Mouse (Mus musculus) gonadal fat pad, adult 2 months (tissue): ENCODE measurements at regions not wholly inside any gene's neighbourhood (a gene's known extent, or its start where the extent isn't known, plus 50 kb on each side); places are given as distances from the start of the nearest gene placed in this dataset.

Experiments used
- DNase-seq: peaks from one replicate; pipeline ENCODE4 v3.0.0-alpha.2; 2012; ENCODE audit warnings: low read depth

DNA sequence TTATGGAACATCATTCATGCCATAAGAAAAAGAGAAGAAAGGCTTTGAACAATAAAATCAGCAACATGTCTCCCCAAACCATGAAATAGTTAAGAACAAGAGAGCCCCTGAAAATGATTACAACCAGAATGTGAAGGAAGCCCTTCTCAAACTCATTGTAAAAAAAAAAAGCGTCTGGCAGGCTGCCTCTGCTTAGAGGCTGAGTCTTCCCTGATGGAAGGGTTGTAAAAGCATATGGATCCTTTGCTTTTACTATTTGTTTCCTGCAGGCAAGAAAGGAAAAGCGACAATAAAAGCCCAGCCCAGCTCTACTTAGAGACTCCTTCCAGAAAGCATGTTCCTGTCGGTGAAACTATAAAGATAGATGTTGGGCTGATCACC lies 461.2 kb upstream of the Cited2 start:
- DNase-seq, result no peak

DNA sequence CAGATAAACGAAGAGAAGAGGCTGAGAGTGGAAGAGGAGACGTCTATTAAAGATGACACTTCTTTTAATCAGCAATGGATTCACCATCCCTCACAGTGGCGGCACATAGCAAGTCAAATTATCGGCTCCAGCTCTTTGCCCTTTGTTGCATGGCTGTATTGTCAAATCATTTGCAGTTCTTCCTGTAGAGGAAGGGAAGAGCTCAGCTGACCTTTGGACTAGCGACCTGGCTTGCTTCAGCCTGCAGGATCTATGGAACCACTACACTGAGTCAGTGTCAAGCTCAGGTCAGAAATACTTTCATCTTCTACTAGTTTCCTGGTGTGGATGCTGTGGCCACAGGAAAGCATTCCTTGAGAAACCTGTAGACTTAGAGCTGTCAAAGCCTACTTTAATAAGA lies 450.4 kb upstream of the Cited2 start:
- no peak for DNase-seq

DNA sequence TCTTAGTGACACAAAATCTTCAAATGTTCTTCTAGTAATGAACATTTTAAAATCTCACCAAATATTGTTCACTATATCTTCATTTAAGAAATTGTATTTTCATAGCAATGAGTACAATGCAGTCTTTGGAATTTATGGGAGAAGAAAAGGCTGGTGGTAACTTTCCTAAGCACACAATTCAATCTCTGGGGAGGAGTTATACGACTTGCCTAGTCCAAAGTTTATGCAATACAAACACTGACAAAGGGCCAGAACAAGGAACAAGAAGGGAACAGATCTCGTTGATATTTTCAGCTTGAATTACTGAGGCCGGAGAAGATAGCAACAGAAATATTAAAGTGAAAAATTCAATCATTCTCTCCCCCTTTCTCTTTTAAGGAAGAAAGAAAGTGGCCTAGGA lies 449.2 kb upstream of the Cited2 start:
- no peak for DNase-seq

DNA sequence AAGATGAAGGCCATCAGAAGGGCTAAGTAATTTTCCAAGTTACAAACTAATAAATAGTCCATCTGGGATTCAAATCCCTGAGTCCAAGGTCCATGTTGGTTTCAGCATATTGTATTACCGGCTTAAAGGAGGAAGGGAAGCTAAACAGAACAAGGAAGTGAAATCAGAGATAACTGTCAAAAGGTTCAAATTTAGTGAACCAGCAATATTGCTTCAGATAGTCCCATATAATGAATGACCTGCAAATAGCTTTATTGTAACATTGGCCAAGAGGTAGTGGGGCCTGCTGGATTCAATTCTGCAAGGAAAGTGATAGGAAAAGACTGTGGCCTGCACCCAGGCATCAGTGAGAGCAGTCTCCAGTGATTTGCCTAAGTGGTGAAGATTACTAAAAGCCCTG lies 447.8 kb upstream of the Cited2 start:
- DNase-seq, result no peak

DNA sequence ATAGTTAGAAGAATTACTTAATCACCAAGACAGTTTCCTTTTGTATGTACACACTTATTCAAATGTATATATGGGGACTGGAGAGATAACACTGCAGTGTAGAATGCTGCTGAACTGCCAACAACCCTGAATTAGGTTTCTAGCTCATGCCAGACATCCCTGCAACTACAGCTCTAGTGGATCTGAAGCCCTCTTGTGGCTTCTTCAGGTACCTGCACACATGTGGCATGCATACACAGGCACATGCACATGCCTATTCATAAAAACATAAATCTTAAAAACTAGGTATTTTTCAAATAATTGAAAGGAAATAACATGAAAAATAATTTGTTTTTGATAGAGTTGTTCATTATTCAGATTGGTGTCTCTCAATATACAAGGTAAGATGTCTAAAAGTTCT lies 445.1 kb upstream of the Cited2 start:
- DNase-seq, result no peak

DNA sequence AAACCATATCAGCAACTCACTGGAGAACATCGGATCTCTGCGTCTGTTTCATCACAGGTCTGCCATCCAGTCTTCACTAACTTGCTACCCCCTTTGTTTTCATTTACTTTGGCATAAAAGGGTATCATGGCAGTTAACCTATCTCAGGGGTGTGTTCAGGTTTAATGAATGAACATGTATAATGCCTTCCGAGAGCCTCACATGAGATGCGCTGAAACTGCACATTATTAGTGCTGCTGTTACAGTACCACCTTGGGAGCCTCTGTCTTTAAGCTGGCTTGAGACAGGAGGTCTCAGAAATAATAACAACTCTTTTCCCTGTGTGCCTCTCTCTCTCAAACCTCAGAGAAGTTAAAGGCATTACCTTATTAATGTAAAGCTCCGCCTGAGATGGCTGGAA lies 438.2 kb upstream of the Cited2 start:
- no peak for DNase-seq

DNA sequence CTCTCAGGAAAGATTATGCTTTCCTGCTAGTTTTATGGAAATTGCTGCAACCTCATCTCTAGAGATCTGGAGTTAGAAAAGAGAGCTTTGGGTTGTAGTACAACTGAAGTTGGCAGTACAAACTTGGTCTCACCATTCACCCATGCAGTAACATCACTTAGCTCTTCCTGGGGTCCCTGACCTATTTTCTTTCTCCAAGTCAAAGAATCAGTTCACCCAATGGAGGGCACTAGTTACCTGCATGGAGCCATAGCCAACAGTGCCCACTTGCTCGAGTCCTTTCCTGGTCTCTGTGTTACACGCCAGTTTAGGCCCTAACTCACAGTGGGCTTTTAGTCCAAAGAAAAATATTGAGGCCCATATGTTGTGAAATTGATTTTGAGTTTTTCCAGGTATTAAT lies 435.9 kb upstream of the Cited2 start:
- DNase-seq, result no peak

DNA sequence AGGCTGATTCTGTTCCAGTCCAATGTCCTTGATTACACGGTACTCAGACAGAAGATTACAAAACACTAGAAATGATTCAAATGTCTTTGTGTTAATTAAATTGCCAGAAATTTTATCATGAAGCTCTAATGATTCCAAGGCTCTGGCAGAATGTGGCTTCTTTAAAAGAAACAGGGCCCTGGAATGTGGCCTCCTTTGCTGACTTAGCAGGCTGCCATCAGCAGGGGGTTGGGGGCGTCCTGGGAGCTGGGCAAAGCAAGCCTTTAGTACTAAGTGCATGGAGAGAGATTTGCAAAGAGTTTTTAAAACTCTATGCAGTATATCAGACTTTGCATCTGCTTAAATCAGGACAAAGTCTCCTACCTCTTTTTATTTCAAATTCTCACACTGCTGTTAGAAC lies 434.8 kb upstream of the Cited2 start:
- no peak for DNase-seq

DNA sequence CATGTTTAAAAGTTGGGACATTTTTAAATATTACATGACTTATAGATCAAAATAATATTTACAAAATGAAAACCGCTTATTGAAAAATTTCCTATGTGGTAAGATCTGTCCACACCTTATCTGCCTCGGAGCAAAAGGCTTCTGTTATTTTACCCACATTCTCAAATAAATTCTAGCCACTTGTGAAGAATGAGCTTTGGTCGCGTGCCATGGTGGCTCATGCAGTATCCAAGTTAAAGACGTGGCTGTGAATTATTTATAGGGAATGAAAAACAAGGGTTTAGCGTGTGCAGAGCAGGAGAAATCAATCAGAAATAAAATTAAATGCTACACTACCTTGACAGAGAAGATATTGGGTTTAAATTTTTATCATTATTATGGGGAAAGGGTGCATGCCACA lies 430.7 kb upstream of the Cited2 start:
- no peak for DNase-seq

DNA sequence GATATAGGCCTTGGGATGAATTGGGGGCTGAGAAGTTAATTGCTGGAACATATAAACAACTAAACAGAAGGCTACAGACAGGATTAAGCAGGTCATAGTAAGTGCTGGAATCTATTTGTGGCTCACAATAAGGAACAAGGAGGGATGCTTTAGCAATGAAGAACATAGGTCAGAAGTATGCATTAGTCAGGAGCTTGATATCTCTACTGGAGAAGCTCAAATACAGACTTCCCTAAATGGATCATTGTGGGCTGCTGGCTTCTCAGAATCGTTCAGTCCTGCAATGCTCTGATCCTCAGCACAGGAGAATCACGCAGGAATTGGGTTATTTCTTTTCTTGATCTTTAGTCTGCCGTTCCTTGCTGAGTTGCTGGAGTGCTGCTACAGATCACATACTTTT lies 428.6 kb upstream of the Cited2 start:
- no peak for DNase-seq

DNA sequence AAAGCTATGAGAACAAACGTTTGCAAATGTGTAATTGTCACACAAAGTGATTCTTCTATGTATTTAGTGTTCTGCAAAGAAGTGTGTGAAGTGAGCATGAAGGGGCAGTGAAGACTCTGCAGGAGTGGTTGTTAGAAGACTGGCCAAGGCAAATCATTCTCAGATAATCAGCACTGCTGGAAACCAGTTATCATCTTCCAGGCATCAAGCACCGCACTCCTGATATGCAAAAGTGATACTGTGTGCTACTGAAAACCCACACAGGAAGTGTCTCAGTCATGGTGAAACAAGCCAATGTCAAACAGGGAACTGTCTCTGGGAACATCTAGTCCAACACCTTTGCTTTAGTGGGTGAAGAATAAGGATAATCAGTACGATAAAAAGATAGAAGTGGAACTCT lies 427.9 kb upstream of the Cited2 start:
- DNase-seq, result no peak

DNA sequence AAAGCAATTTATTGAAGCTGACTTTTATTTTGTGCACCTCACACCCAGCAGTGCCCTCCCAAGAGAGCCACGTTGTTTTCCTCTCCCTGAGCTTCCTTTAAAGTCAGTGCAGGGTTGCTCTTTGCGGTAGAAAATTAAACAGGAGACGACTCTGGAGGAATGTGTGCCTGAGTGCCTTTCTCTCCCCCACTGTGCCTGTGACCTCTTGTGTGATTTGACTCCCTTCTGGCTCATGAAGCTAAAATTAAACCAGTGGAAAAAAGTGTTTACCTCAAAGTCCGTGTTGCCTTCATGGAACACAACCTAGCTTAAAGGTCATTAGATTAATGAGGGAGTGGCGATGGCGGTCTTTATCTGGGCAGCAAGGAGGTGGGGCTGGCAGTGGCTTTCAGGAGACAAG lies 423.4 kb upstream of the Cited2 start:
- DNase-seq, result no peak

DNA sequence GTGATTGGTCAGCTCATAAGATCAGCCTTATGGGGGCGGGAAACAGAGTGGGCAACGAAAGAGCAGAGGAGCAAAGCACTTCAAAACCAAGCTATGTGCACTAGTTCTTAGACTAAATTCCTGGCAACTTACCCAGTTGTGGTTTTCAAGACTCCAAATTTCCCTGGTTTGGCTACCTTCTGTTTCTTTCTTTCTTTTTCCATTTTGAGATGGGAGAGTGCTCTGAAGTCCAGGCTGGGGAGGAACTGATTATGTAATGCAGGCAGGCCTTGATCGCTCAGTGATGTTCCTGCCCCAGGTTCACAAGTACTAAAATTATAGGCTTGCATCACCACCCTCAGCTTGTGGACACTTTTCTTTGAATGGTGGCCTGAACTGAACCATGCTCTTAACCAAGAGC lies 396.3 kb upstream of the Cited2 start:
- DNase-seq, result no peak

DNA sequence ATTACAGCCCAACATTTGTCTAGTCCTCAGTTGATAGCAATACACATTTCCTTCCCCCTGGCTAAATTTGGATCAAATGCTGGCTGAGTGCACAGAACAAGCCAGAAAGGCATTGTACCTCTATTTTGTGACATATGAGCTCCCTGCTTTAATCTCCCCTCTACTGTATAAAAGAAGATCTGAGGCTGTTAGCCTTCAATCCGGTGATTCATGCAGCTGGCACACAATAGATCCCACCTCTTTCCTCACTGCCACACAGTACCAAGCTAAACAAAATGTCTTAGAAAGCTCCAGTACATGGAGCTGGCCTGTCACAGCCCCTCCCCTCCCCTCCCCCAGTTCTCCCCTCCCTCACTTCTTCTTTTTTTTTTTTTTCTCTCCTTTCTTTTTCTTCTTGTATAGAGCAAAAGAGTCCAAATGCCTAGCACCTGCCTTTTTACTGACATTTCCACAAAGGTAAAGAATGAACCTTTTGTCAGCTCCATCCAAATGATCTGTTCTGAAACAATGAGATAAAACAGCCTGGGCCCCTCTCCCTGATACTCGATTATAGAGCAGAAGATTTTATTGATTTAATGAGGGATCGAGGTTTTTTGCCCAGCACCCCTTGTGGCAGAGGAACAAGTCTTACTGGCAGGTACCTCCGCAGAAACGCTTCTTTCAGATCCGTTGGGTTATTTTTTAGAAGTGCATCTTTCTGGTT lies 392.0 kb upstream of the Cited2 start:
- no peak for DNase-seq

DNA sequence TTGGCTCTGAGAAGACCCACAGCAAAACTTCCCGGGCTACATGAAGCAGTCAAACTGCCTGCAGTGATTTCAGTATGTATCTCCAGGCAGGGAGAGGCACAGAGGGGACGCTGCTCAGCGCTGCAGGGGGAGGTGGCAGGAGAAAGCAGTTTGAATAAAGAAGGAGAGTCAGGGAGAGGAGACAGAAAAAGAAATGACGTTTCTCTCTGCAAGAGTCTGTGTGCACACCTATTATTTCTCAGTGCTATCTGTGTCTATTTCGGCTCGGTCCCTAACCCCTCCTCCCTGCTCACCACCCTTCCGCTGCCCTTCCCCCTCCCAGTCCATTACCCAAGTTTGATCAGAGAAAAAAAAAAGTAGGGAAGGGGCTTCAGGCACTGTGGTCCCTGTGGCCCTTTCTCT lies 391.4 kb upstream of the Cited2 start:
- no peak for DNase-seq

DNA sequence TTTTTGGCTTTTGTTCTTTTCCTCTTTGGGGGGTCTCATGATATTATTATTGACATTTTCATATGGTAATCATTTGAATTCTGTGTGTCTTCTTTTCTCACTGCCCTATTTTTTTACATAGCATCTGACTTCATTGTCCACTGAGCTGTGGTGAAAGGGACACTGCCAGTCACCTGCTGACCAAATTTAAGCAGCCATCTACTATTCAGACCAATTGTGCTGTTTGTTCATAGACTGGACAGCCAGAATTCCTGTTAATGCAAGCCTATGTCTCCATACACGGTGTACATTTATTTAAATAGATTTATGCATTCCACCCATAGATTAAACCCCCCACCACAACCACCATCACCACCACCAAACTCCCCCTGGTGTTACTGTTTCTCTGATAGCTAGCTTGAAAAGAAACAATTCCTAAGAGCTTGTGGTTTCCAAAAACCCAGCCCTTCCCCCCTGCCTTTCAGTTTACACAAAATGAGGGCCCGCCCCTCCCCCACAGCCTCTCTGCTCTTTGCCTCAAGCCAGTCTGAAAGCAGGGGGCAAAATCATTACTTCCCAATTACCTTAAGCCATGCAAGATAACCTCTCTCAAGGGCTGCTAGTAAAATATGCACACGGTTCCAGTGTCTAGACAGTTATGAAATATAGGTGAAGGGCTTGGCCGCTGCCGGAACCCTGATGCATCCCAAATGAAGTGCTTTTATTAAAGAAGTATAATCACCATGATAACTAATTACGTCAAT lies 390.8 kb upstream of the Cited2 start:
- DNase-seq, result no peak

DNA sequence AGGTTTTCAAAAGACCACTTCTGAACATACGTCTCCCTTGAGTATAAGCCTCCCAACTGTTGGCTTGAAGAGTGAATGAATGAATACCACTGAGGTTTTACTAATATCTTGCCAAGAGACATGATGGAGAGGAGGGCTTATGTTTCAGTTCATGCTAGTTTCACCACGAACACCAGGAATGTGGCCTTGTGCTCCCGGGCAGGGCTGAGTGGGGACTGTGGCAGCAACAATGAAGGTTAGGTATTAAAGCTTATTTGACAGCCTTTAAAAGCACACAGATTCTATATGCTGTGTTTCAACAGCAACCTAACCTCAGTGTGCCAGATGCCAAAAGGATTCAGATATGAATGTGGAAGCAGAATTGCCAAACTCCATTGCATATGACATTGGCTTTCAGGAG lies 390.0 kb upstream of the Cited2 start:
- no peak for DNase-seq

DNA sequence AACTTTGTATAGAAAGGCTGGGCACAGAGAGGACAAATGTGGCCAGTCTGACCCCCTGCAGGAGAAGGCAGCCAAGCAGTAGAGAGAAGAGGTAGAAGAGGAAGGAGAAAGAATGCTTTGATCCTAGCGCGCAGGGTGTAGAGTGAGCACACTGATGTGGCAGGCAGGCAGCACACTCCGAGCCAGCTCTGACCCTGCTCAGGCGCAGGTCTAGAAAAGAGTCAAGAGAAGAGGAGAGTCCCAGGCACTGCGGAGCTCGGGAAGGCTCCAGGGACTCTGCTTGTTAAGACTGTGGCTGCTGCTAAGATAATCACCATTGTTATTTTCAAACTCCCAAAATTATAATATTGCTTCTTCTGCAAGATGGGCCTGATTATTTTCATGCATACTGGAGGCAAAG lies 389.3 kb upstream of the Cited2 start:
- no peak for DNase-seq

DNA sequence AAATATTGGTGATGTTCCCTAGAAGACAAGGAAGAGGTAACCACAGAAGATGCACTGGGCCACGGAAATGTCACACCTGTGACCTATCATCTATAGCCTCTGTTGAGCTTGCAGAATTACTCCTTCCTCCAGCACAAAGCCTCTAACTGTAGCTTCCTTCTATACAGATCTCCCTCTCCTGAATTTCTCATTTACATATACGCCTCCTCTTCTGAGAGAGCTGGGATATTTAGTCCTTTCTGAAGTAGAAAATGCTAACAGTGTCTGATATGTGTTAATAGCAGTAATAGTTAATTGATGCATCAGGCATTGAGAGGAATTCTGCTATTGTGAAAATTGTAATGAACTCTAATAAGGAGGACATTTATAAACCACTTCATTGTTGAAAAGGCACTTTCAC lies 385.8 kb upstream of the Cited2 start:
- no peak for DNase-seq

DNA sequence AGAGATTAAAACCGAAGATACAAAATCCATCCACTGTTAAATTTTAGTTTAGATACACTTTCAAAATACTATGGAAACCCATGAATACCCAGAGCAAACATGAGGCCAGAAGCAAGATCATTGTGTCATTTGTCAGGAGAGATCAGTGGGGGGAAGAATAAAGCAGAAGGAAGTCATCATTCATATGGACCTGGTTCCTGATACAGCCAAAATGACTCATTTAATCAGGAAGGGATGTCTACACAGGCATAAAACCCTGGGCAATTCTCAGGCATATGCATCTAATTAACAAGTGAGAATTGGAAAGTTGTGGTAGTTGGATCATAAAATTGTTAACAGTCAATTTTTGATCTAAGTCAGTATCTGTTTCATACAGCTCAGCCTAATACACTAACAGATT lies 379.2 kb upstream of the Cited2 start:
- no peak for DNase-seq

DNA sequence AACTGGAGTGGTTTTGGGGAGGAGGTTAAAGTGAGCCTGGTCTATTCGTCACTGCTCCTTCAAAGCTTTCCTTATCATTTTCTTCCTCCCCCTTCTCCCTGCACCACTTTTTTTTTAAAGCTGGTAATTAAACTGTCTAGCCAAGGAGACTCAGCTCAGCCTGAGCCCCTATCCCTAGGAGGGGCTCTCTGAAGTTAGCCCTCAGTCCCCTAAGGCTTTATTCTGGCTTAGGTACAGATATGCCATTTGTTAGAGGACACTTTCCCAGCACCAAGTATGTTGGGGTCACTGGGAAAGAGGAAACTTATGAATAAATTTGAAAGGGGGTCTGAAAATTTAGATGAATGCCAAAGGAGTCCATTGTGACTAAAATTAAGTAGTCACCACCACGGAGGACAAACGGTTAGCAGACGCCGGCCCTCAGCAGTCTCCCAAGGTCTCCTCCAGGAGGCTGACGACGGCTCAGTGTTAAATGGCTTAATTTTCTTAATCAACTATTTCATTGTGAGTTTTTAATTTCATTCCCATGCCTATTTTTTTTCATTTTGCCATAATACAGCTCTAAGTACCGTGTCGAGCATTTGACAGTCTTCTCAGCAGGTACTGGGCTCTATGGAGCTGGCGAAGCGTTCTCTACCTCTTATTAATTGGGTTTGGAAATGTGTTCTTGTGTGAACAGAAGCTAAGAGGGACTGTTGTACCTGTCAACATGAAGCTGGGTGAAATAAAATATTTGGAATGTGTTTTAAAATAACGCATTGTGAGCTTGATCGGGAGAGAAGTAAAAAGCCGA lies 370.6 kb upstream of the Cited2 start:
- no peak for DNase-seq

DNA sequence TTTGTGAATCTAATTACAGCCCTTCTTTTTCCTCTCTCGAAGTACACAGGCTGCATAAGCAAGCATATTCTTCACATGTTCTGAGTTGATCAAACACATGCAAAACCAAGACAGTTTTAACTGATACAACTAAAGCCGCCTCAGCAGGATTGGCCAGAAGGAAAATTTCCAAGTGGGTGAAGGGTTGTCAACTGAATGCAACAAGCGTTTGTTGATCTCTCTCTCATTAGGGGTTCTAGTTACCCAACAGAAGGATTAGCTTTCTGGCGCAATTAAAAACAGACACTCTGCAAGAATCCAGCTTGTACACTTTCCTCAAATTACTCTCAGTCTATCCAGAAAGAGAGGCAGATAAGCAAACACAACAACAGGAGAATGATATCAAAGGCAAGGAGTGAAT lies 367.5 kb upstream of the Cited2 start:
- peak; percentile 71 for DNase-seq

DNA sequence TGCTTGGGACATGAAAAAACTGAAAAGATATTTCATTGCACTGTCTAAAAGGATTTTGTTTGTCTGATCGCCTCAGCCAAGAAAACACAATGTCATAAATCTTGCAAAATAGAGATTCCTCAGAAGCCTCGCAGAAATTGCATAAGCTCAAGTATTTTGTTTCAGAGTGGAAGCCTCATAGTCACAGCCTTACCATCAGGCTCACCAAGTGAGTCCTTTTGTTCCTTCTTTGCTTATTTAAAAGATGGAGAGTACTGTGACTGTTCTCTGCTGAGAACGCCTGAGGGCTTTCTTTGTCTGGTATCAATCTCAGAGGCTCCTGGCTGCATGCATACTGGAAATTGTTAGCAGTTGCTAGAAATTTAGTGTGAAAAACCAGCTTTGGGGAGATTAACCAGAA lies 367.0 kb upstream of the Cited2 start:
- DNase-seq, result no peak
